Mouse (Mus musculus) small intestine, adult 2 months (tissue): Measurements from ENCODE around the gene Treml1.

Source experiments
- CTCF ChIP-seq: fragments of 200-500 bp; IDR thresholded peaks from 2 replicates; pipeline ENCODE4 v1.5.1; 2012; ENCODE audit warnings: low read depth, mild to moderate bottlenecking, control low read depth, inconsistent platforms, low read length, moderate library complexity, mixed read lengths; ENCODE audit not compliant: insufficient replicate concordance, insufficient read length; ENCODE audit errors: extremely low read depth
- POLR2A ChIP-seq: fragments of 200-500 bp; IDR thresholded peaks from 2 replicates; pipeline ENCODE4 v1.6.1; 2012; ENCODE audit warnings: low read depth, mild to moderate bottlenecking, control low read depth, inconsistent platforms, low read length, moderate library complexity

GRCm38 (mm10) chr17:48416011-48416410, 56.3 kb downstream of the Treml1 start:
- TF ChIP-seq CTCF (no peak), POLR2A (no peak)
